Mouse (Mus musculus): ENCODE data around the gene Kazn.

Gene Kazn

DNA sequence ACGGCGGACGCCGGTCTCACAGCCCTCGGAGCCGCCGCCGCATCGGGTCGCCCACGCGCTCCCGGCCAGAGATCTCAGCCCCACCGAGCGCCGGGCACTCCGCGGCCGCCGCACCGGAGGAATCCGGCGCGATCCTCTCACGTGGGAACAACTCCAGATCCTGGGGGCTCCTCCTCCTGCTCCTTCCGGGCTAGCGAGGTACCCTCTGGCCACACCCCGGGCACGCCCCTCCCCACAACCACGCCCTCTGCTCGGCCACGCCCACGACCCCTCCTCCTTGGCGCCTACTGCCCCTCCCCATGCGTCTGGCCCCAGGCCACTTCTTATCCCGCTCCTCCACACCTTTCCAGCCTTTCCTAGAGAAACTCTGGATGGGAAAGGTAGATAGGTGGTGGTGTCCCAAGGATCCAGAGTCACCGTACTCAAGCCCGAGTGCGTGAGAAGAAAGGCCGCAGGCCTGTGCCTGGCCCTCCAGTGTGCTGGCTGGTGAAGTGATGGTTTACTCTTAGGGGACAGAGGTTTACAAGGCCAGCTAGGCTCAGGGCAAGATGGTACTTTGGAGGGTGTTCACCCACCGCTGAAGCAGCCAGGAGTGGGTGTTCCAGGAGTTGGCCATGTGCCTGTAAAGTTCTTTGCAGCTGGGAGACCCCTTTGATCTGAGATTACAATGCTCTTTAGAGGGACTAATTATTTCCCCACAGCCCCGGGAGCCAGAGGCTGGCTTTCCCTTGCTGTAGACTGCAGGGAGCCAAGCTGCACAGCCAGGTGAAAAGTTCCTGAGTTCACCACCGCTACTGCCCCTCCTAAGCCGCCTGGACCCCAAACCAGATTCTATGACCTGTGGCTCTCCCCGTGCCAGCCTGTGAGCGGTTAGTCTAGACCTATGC, at the start of gene Kazn:
TSS of gene Kazn (minus strand) at position 162 of the 887 bp plus-strand sequence.
- no peak for DNase-seq (ENCODE audit: low read depth)

DNA sequence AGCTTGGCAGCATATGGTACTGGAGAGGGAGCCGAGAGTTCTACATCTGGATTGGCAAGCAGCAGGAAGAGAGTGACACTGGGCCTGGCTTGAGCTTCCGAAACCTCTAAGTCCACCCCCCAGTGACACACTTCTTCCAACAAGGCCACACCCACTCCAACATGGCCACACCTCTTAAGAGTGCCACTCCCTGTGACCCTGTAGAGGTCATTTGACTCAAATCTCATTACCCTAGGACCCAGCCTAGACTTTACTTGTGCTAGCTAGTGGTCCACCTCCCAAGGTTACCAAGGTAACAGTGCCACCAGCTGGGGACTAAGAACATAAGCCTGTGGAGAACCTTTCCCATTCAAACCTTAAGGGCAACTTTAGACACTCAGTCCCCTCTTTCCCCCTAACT, 46.3 kb upstream of the Kazn start:
- no peak for DNase-seq (ENCODE audit: low read depth)

GRCm38 (mm10) chr4:142283867-142284266, 44.7 kb upstream of the Kazn start:
- DNase-seq (ENCODE audit: low read depth), result no peak

DNA sequence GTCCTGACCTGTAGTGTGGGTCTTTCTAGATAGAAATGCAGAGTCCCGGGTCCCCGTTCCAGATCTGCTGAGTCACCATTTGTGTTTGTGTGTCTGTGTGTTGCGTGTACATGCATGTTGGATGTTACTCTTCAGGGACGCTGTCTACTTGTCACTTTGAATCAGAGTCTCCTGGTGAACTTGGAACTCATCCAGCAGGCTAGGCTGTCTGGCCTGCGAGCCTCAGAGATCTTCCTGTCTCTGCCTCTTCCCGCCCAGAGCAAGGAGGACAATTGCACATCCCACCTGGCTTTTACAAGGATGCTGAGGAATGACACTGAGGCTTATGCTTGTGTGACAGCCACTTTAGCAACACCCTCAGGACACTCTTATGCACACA, 39.0 kb upstream of the Kazn start:
- DNase-seq (ENCODE audit: low read depth), result no peak

DNA sequence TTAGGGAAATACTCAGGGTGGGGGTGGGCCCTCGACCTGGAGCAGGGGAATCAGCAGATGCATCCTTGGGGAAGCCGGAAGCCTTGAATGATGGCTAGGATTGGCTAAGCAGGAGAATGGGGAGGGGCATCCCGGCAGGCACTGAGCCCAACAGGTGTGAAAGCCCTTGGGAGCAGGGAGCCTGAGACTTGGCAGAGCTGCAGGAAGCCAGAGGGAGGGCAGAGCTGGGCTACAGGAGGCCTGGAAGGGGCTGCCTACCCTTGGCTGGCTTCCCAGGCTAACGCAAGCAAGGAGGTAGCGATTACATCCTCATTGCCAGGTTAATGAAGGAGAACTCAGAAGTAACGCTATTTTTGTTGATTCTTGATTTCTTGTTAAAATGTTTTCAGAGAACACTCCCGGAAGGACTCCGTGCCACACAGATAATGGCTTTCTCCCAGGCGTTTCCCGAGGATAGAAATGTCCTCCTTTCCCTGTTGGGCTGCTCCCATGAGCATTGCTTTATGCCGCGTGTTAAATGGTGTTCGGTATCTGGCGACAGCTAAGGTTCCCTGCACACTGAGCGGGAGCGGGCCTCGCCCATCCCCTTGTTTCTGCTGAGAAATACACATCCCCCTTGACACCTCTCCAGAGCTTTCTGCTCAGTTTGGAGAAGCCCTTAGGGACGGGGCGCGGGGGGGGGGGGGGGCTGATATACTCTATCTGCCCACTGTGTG, 38.4 kb upstream of the Kazn start:
- DNase-seq (ENCODE audit: low read depth), result no peak

GRCm38 (mm10) chr4:142275242-142275641, 36.0 kb upstream of the Kazn start:
- no peak for DNase-seq (ENCODE audit: low read depth)

- no peak for DNase-seq (ENCODE audit: low read depth)
Measured at GRCm38 (mm10) chr4:142274441-142275234, 35.4 kb upstream of the Kazn start.

- DNase-seq (ENCODE audit: low read depth), result no peak
Measured at GRCm38 (mm10) chr4:142271506-142271905, 32.3 kb upstream of the Kazn start.

GRCm38 (mm10) chr4:142267832-142268231, 28.6 kb upstream of the Kazn start:
- no peak for DNase-seq (ENCODE audit: low read depth)

- no peak for DNase-seq (ENCODE audit: low read depth)
Measured at GRCm38 (mm10) chr4:142267348-142267819, 28.2 kb upstream of the Kazn start.

- no peak for DNase-seq (ENCODE audit: low read depth)
Measured at GRCm38 (mm10) chr4:142264335-142264734, 25.1 kb upstream of the Kazn start.

DNA sequence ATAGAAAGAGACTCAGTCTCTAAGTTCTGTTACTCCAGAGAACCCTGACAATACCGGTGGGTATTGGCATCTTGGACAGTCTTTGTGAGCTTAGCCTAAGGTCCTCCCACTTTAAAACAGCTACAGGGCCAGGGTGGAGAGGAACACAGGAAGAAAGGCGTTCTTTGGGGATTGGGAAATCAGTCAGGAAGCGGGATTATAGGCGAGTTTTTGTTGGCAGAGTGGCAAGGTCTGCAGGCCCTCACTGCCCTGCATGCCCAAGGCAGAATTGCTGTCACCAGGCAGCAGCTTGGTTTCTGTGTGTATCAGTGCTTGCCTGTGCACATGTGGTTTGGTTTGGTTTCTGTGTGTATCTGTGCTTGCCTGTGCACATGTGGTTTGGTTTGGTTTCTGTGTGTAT, 22.5 kb upstream of the Kazn start:
- no peak for DNase-seq (ENCODE audit: low read depth)

GRCm38 (mm10) chr4:142258730-142259129, 19.5 kb upstream of the Kazn start:
- no peak for DNase-seq (ENCODE audit: low read depth)

- no peak for DNase-seq (ENCODE audit: low read depth)
Measured at GRCm38 (mm10) chr4:142254088-142254487, 14.9 kb upstream of the Kazn start.

DNA sequence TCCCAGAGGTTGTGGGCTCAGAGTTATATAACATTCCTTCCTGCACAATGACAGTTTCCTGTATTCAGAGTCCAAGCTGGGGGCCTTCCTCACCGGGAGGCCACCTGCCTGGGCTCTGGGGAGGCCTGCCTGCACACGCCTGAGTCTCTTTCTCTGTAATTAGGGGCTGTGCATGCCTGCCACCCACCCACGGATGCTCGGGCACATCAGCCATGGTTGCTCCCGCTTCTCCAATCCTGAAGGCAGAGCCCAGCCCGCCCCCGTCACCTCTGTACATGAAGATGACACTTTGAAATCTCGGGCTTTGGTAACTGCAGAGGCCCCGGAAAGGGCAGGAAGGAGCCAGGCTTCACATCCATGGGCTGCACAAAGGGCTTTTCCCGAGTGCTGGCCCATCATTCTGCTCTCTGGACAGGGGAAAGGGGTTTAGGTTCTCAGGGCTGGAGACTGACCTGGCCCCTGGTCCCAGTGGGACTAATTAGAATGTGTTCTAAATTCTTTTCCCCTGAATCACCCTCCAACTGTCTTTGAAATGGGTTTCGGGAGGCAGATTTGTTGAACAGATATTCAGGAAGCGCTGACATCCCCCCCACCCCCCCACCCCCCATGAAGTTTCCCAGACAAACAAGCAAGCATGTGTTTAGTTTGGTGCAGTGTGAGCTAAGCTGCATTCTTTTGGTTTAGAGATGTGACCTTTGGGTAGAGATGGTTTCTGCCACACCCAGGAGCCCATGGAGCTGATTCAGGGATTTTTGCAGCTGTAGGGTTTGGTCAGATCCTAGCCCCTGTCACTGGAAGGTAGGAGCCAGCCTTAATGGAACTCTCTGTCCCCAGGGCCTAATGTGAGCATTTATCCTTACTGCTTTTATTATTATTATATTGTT, 12.5 kb upstream of the Kazn start:
- DNase-seq (ENCODE audit: low read depth), result no peak

GRCm38 (mm10) chr4:142250054-142250453, 10.9 kb upstream of the Kazn start:
- DNase-seq (ENCODE audit: low read depth), result no peak

DNA sequence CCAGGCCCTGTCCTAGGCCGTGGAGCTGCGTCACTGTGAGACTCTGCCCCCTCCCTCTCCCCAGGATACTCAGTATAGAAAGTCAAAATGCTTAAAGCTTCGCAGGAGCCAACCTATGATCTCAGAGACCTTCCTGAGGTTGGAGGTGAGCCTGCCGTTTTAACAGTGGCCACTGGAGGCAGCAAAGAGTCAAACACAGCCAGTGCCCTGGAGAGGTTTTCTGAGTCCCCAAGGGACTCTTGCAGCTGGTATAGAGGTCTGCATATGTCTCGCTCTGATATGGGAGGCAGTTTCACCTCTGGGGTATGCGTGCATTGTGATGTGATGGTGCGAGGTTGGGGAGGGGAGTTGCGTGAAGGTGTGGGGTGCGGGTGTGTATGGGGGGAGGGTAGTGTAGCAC, 10.2 kb upstream of the Kazn start:
- DNase-seq (ENCODE audit: low read depth), result peak; percentile 34

- DNase-seq (ENCODE audit: low read depth), result peak; percentile 58
Measured at GRCm38 (mm10) chr4:142248426-142248825, 9.2 kb upstream of the Kazn start.

GRCm38 (mm10) chr4:142246698-142247097, 7.5 kb upstream of the Kazn start:
- DNase-seq (ENCODE audit: low read depth), result no peak

DNA sequence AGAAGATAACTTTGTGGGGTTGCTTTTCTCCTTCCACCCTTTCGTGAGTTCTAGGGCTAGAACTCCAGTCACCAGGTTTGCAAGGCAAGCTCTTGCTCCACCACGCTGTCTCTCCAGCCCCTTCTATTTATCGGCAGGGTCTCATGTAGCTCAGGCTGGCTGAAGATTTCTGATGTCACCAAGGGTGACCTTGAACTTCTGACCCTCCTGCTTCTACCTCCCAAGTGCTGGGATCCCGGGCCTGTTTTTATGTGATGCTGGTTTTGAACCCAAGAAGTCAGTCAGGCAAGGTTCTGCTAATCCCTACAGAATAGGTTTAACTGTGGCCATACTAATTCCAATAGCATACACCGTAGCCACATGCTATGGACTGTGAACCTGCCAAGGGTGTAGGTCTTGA, 5.4 kb upstream of the Kazn start:
- no peak for DNase-seq (ENCODE audit: low read depth)

DNA sequence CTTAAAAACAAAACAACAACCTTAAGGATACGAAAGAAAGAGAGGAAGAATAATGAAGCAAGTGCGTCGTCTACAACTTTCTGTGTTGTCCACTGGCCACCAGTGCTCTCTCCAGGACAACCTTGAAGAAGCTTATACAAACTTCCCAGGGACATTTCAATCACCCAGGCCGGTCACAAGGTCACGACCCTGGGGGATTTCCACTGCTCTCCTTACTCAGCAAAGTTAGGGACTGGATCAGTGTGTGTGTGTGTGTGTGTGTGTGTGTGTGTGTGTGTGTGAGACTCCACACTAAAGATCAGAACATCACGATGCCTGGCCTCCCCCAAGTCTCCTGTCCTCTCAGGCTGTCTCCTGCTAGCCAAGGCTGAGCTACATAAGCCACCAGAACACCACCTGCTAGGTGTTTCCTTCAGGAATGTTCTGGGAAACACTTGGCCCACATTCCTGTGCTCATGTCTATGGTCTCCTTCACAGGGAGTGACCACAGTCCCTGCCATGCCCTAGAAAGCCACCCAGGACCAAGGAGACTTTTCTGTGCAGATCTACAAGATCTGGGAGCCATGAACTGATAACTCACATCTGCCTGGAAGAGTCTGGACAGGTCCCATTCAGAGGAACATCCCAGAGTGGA, 3.7 kb upstream of the Kazn start:
- no peak for DNase-seq (ENCODE audit: low read depth)

Data from naive thymus-derived CD4-positive, alpha-beta T cell, adult 2 months (primary cell).